Mouse (Mus musculus) urinary bladder, postnatal 10 days (tissue): ENCODE results near the gene Slc3a2.

Experiments
- DNase-seq: peaks from one replicate; pipeline ENCODE4 v3.0.0; 2022; ENCODE audit warnings: low spot score

Gene Slc3a2

DNA sequence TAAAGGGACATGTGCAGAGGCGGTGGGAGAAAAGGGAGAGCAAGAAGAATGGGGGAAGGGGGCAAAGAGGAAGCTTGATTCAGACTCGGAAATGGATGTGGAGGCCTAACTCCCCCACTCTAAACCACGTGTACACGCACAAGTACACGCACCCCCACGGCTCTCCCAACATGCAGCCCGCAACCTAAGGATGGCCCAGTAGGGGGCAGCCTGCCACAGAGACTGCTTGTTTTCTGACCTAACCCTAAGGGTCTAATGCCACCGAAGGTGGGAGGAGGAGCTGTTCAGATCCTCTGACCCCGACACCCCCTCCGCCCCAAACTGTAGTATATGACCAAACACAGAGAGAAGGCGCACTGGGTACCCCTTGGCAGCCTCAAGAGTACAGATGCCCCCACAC, 60.8 kb downstream of the Slc3a2 start:
- peak; percentile 14 for DNase-seq

DNA sequence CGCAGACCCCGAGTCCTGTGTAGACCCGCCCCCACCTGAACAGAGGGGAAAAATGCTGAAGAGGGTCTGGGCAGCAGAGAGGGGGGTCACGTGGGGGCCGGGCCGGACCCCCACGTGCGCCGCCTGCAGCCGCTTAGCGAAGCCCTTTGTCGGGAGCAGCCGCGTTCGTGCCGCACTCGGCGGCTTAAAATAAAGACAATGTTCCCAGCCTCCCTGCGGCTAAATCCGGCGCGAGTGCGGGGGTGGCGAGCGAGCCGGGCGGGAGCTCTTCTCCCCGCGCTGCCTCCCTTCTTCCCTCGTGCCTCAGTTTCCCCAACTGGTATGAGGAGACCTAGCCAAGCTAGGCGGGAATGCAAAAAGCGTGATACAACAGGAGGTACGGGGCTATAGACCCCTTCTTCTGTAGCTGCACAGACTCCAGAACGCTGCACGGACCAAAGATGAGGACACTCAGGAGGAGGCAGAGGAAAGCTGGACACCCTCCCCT, 61.3 kb downstream of the Slc3a2 start:
- no peak for DNase-seq
